Mouse (Mus musculus) stomach, embryonic 16.5 days (tissue): ENCODE measurements at regions not wholly inside any gene's neighbourhood (a gene's known extent, or its start where the extent isn't known, plus 50 kb on each side); places are given as distances from the start of the nearest gene placed in this dataset.

Source experiments
- ATAC-seq: fragments of 200-750 bp; cut with Nextera tagmentation; 2 replicates; pipeline ENCODE4 v1.8.0; 2017; ENCODE audit warnings: moderate number of reproducible peaks, moderate TSS enrichment; ENCODE audit not compliant: insufficient read depth, low FRiP score
- H3K27ac ChIP-seq: fragments of 300-500 bp; sonication (generic); 2 replicates; pipeline ENCODE4 v1.5.1; 2014; ENCODE audit warnings: low read length
- H3K27me3 ChIP-seq: fragments of 300-500 bp; sonication (generic); 2 replicates; pipeline ENCODE4 v1.6.1; 2014; ENCODE audit warnings: low read length, control low read depth, mixed read lengths; ENCODE audit not compliant: control insufficient read depth, insufficient read depth
- H3K36me3 ChIP-seq: fragments of 300-500 bp; sonication (generic); 2 replicates; pipeline ENCODE4 v1.6.1; 2014; ENCODE audit warnings: low read length; ENCODE audit not compliant: control insufficient read depth, insufficient read depth
- H3K4me1 ChIP-seq: fragments of 300-500 bp; sonication (generic); 2 replicates; pipeline ENCODE4 v1.6.1; 2014; ENCODE audit warnings: low read length, control low read depth, mixed read lengths; ENCODE audit not compliant: control insufficient read depth, insufficient read depth
- H3K4me2 ChIP-seq: fragments of 300-500 bp; sonication (generic); 2 replicates; pipeline ENCODE4 v1.6.1; 2014; ENCODE audit warnings: low read depth, low read length, mixed read lengths
- H3K4me3 ChIP-seq: fragments of 300-500 bp; sonication (generic); replicated peaks from 2 replicates; pipeline ENCODE4 v1.5.1; 2014; ENCODE audit warnings: mild to moderate bottlenecking, low read length
- H3K9ac ChIP-seq: fragments of 300-500 bp; sonication (generic); 2 replicates; pipeline ENCODE4 v1.6.1; 2014; ENCODE audit warnings: low read length
- H3K9me3 ChIP-seq: fragments of 300-500 bp; sonication (generic); replicated peaks from 2 replicates; pipeline ENCODE4 v1.6.1; 2016; ENCODE audit warnings: low read length, control low read depth; ENCODE audit not compliant: control insufficient read depth
- WGBS: fragments of 180-500 bp; shearing (Covaris S2); extraction: QIAGEN DNeasy Blood & Tissue Kit; methylation state at CpG from one replicate; pipeline ENCODE4 v1.1.7; 2014; 5-methylcytosine and 5-hydroxymethylcytosine counted together

GRCm38 (mm10) chr1:137545666-137546065 lies 585.4 kb upstream of the Nr5a2 start:
- no peaks in the 10 kb centered on the region for H3K36me3 ChIP-seq

GRCm38 (mm10) chr1:137543828-137544227 lies 583.6 kb upstream of the Nr5a2 start:
- WGBS, result 52% methylated on average over 3 of the region's 3 CpGs
- H3K4me1 ChIP-seq, result no peaks in the 10 kb centered on the region

More at GRCm38 (mm10) chr1:137545666-137546065, 585.4 kb upstream of the Nr5a2 start:
- no peaks in the 10 kb centered on the region for H3K9me3 ChIP-seq
- H3K27ac ChIP-seq, result no peak overlapping the region
- ATAC-seq, result no peak
- no peaks in the 10 kb centered on the region for H3K27me3 ChIP-seq
- no peak overlapping the region for H3K9ac ChIP-seq
- H3K4me2 ChIP-seq, result no peak overlapping the region
- no peak overlapping the region for H3K4me3 ChIP-seq
- no peaks in the 10 kb centered on the region for H3K4me1 ChIP-seq

GRCm38 (mm10) chr1:137541453-137541852 lies 581.2 kb upstream of the Nr5a2 start:
- Histone ChIP-seq H3K4me3 (no peak overlapping the region), H3K4me1 (no peaks in the 10 kb centered on the region), H3K36me3 (no peaks in the 10 kb centered on the region), H3K9ac (no peak overlapping the region), H3K27me3 (no peaks in the 10 kb centered on the region), H3K27ac (no peak overlapping the region), H3K9me3 (no peaks in the 10 kb centered on the region), H3K4me2 (no peak overlapping the region)
- 78% methylated on average over 9 of the region's 9 CpGs for WGBS
- no peak for ATAC-seq

More at GRCm38 (mm10) chr1:137543828-137544227, 583.6 kb upstream of the Nr5a2 start:
- Histone ChIP-seq H3K9me3 (no peaks in the 10 kb centered on the region), H3K4me2 (no peak overlapping the region), H3K27ac (no peak overlapping the region), H3K36me3 (no peaks in the 10 kb centered on the region), H3K27me3 (no peaks in the 10 kb centered on the region), H3K4me3 (no peak overlapping the region), H3K9ac (no peak overlapping the region)
- ATAC-seq, result no peak

GRCm38 (mm10) chr1:137539424-137540116 lies 579.3 kb upstream of the Nr5a2 start:
- H3K4me3 ChIP-seq, result no peak overlapping the region
- H3K27ac ChIP-seq, result peak overlapping the region; percentile 66
- H3K36me3 ChIP-seq, result no peaks in the 10 kb centered on the region
- H3K4me1 ChIP-seq, result no peaks in the 10 kb centered on the region
- no peaks in the 10 kb centered on the region for H3K27me3 ChIP-seq
- no peak overlapping the region for H3K9ac ChIP-seq
- WGBS, result 38% methylated on average over 12 of the region's 12 CpGs
- H3K4me2 ChIP-seq, result no peak overlapping the region
- ATAC-seq, result no peak
- H3K9me3 ChIP-seq, result no peaks in the 10 kb centered on the region

GRCm38 (mm10) chr1:137514750-137515149 lies 554.5 kb upstream of the Nr5a2 start:
- no peaks in the 10 kb centered on the region for H3K9me3 ChIP-seq
- H3K9ac ChIP-seq, result no peak overlapping the region
- no peaks in the 10 kb centered on the region for H3K27me3 ChIP-seq
- no peak overlapping the region for H3K4me2 ChIP-seq
- ATAC-seq, result no peak
- H3K4me1 ChIP-seq, result no peaks in the 10 kb centered on the region
- WGBS, result 81% methylated on average over 2 of the region's 2 CpGs
- no peak overlapping the region for H3K27ac ChIP-seq
- no peaks in the 10 kb centered on the region for H3K36me3 ChIP-seq
- H3K4me3 ChIP-seq, result no peak overlapping the region

GRCm38 (mm10) chr1:137503704-137504422 lies 543.6 kb upstream of the Nr5a2 start:
- Histone ChIP-seq H3K9ac (no peak overlapping the region), H3K4me2 (no peak overlapping the region), H3K27ac (no peak overlapping the region), H3K36me3 (no peaks in the 10 kb centered on the region), H3K4me1 (no peaks in the 10 kb centered on the region), H3K9me3 (no peaks in the 10 kb centered on the region), H3K27me3 (no peaks in the 10 kb centered on the region), H3K4me3 (no peak overlapping the region)
- no peak for ATAC-seq
- 31% methylated on average over 8 of the region's 8 CpGs for WGBS

GRCm38 (mm10) chr1:137488226-137488625 lies 528.0 kb upstream of the Nr5a2 start:
- Histone ChIP-seq H3K9ac (no peak overlapping the region), H3K4me1 (no peaks in the 10 kb centered on the region), H3K9me3 (no peaks in the 10 kb centered on the region), H3K27me3 (no peaks in the 10 kb centered on the region), H3K4me3 (no peak overlapping the region), H3K36me3 (no peaks in the 10 kb centered on the region), H3K27ac (no peak overlapping the region), H3K4me2 (no peak overlapping the region)
- no peak for ATAC-seq
- WGBS, result 45% methylated on average over 5 of the region's 5 CpGs

GRCm38 (mm10) chr1:137478459-137478858 lies 518.2 kb upstream of the Nr5a2 start:
- no peaks in the 10 kb centered on the region for H3K27me3 ChIP-seq
- no peak for ATAC-seq
- no peaks in the 10 kb centered on the region for H3K9me3 ChIP-seq
- H3K4me1 ChIP-seq, result no peaks in the 10 kb centered on the region
- no peaks in the 10 kb centered on the region for H3K36me3 ChIP-seq
- H3K9ac ChIP-seq, result no peak overlapping the region
- no peak overlapping the region for H3K4me2 ChIP-seq
- 12% methylated on average over 1 of the region's 1 CpGs for WGBS
- H3K27ac ChIP-seq, result no peak overlapping the region
- H3K4me3 ChIP-seq, result no peak overlapping the region

GRCm38 (mm10) chr1:137477239-137477638 lies 517.0 kb upstream of the Nr5a2 start:
- ATAC-seq, result no peak

More at GRCm38 (mm10) chr1:137477239-137477638, 517.0 kb upstream of the Nr5a2 start:
- Histone ChIP-seq H3K4me3 (no peak overlapping the region), H3K9me3 (no peaks in the 10 kb centered on the region), H3K27ac (no peak overlapping the region), H3K36me3 (no peaks in the 10 kb centered on the region), H3K4me1 (no peaks in the 10 kb centered on the region), H3K4me2 (no peak overlapping the region), H3K9ac (no peak overlapping the region), H3K27me3 (no peaks in the 10 kb centered on the region)
- 74% methylated on average over 3 of the region's 3 CpGs for WGBS
